Mouse (Mus musculus): ENCODE results near the gene Rdx. TPM values are rescaled to one million over a fixed set of nuclear protein-coding genes. Genes with fewer than 3 reads are reported as not detected.

Rdx gene
- total RNA-seq, 1 experiment from 2014 or later = 85.5 TPM

DNA sequence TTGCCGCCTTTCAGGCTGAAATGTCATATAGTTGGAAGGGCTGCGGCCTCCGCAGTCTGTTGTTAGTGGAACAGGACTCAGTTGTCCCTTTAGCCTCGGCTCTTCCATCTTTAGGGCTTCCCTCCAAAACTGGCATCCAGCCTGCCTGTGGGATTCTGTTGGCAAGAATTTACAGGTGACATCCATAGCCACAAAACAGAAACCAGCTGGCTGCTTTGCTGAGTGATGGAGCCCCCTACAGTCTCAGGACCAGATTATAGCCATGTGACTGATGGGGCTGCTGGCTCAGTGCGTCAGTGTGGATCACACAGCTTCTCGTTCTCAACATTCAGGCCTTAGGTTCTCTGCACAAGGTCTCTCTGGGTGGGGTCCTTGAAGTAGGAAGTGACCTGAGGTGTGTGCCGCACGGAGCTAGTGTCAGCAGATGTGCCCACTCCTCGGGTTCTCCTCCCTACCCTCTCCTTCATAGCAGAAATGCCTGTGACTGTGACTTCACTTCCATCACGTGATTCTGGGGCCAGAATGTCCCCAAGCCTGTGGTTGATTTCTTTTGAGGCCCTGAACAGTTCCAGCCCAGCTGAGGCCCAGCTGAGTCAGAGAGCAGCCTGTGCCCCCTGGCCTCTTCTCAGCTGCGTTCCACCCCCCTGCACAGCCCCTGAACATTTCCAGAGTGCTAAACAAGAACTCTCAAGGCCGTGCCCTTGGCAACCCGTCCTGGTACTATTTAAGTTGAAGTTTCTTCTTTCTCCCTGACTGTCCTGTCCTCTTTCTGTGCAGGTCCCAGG lies 55.3 kb downstream of the Rdx start:
- ATAC-seq (ENCODE audit: extremely low read depth, insufficient number of reproducible peaks, low FRiP score, poor library complexity, severe bottlenecking) = no peak

DNA sequence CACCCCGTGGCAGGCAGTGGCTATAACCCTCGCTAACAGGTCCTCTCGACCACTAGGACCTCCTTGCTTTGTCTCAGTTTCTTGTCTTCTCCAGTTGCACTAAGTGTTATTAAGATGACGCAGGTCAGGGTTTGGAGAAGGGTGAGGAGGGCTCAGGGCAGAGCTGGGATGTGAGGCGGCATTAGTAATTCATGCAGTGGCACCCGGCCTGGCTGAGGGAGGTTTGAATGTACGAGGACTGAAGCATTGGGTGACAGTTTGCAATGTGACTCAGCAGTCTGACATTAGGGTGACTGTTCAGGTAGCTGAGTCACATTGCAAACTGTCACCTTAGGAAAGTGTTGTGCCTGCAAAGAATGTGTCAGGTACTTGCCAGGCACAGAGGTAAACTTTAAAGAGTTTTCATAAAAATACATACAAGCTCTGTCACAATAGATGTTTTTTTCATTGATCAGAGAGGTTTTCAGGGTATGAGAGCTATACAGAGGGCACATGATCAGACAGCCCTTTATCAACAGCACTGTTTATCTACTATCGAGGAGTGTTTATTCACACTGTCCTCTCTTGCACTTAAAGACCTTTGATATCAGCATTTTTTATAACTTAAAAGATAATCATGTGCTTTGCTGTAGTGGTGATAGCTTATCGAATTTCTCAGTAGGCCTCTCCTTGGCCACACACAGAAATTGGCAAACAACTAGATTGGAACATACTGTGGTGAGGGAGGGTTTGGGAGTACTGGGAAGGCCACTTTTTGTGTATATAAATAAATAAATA lies 56.7 kb downstream of the Rdx start:
- ATAC-seq (ENCODE audit: extremely low read depth, insufficient number of reproducible peaks, low FRiP score, poor library complexity, severe bottlenecking) = no peak

DNA sequence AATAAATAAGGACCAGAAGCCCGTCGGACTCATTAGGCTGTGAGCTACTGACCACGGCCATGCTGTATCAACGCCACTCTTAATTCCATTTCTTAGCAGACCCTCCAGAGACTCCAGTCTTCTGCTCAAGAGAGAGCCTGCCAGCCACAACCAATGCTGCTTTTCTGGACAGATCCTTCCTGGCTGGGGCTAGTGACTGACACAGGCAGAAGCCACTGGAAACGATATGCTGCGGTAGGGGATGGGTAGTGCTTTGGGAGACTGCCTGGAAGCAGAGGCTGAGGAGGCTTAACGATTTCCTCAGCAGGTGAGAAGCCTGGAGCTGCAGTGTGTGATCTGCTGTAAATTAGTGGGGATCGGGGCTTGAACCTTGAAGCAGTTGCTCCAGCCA lies 57.2 kb downstream of the Rdx start:
- ATAC-seq (ENCODE audit: extremely low read depth, insufficient number of reproducible peaks, low FRiP score, poor library complexity, severe bottlenecking) = no peak

DNA sequence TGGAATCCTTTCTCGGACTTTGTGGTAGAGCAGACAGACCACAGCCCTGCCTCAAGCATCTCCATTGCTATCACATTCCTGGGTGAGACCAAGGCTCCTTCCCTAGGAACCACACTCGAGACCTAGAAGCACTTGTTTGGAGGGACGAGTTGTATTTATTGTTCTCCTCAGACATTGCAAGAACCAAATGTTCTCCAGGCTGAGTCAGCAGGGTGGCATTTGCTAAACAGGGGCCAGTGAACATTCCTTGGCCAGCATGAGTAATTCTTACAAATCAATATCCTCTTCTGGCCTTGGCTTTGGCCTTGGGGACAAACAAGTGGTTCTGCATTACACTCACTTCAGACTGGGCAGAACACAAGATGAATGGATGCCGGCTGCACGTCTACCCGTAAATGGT lies 58.5 kb downstream of the Rdx start:
- ATAC-seq (ENCODE audit: extremely low read depth, insufficient number of reproducible peaks, low FRiP score, poor library complexity, severe bottlenecking) = no peak

DNA sequence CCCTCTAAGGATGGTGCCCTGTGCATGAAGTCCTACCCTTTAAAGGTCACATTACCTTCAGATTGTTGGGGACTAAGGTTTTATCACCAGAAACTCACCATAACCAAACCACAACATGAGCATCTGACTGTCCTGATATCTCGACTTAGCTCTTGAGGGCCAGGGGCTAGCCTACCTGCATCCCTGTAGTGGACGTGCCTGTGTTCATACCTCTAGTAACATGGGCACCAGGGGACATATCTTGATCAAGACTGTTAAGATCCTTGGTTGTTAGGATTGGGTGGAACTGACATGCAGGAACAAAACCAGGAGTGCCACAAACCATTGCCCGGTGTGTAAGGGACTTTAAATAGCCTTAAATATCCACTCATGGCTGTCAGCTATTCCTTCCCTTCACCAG lies 60.2 kb downstream of the Rdx start:
- ATAC-seq (ENCODE audit: extremely low read depth, insufficient number of reproducible peaks, low FRiP score, poor library complexity, severe bottlenecking) = no peak

DNA sequence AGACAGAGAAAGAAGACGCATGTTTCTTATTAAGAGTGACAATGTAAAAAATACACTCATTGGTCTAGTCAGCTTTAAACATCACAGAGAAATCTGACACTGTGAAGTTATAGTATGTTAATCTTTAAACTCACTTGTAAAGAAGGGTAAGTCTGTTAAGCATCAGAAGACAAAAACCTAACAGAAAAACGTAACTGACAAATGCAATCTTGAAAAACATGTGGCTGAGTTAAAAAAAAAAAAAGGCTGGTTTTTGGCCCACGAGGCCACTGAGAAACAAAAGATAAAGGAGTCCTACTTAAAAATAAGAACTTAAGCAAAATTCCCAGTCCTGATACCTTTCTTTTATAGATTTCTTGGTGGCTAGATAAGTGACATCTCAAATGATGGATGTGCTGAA lies 63.8 kb downstream of the Rdx start:
- ATAC-seq (ENCODE audit: extremely low read depth, insufficient number of reproducible peaks, low FRiP score, poor library complexity, severe bottlenecking) = no peak

DNA sequence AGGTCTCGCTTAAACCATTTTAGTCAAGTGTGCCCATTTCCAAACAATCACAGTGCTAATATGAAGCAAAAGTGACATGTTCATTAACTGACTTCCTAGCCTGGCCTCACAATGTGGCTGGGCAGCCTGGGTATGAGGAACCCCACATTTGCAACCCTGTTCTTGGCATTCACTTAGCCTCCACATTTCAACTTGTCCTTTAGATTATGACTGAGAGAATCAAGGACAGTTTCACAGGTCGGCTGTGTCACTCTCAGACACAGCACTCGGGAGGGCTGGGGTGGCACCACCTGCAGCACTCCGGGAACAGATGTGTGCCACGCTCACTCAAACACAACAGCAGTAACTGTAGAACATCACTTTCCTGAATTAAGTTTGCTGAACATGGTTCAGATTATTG lies 66.1 kb downstream of the Rdx start:
- ATAC-seq (ENCODE audit: extremely low read depth, insufficient number of reproducible peaks, low FRiP score, poor library complexity, severe bottlenecking) = no peak

DNA sequence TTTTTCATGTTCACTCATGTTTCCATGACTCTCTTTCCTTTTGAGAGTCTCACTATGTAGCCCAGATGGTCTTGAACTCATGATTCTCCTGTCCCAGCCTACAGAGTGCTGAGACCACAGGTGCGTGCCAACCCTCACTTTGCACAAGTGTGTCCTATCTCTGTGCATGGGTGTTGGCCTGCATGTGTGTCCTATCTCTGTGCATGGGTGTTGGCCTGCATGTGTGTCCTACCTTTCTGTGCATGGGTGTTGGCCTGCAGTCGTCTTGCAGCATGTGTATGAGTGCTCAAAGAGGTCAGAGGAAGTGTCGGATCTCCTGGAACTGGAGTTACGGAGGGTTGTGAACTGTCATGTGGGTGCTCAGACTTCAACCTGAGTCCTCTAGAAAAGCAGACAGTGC lies 72.2 kb downstream of the Rdx start:
- no peak for ATAC-seq (ENCODE audit: extremely low read depth, insufficient number of reproducible peaks, low FRiP score, poor library complexity, severe bottlenecking)

DNA sequence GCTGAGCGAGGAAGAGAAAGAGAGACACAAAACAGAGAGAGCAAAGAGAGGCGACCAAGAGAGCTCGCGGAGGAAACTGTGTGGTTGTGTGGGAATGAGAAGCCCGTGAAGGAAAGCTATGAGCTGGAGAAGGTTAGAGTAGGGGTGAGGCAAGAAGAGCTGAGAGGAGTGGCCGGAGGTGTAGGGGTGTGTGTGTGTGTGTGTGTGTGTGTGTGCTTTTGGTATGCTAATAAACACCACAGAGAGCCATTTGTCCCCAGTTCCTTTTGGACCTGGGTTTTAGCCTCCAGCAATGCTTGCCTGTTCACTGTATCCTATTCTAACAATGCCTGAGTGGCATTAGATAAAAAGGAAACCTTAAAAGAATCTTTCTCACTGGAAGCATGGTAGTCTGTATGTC lies 78.3 kb downstream of the Rdx start:
- ATAC-seq (ENCODE audit: extremely low read depth, insufficient number of reproducible peaks, low FRiP score, poor library complexity, severe bottlenecking) = no peak

DNA sequence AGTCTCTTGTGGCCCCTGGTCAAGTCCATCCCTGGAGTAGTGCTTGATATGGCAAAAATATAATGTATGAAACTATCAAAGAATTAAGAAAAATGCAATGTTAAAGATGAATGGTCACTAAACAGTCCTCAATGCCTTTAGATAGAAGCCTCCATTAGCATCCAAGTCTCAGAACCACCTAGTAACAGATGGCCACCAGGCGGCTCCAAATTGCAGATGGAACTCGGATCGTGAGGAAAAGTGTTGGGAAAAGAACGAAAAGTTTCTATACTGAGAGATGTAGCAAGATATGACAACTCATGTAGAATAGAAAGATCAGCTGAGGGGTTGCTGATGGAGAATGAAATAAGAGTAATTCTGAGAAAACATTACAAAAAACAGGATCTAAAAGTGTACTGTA lies 83.4 kb downstream of the Rdx start:
- no peak for ATAC-seq (ENCODE audit: extremely low read depth, insufficient number of reproducible peaks, low FRiP score, poor library complexity, severe bottlenecking)

DNA sequence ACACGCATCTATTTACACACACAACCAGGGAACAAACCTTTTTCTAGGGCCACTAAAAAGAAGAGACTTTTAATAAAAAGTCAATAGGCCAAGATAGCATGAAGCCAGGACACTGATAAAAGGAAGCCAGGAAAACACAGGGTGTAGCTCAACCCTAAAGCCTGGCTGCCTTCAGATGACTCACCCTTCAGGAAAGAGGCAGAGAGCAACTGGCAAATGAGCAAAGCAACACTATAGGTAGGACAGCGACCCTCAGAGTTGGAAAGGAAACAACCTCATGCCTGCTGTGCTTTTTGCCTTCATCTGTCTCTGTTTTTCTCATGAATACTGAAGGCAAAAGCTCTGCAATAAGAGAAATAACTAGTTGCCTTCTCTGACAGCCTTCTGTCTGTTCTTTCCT lies 85.8 kb downstream of the Rdx start:
- no peak for ATAC-seq (ENCODE audit: extremely low read depth, insufficient number of reproducible peaks, low FRiP score, poor library complexity, severe bottlenecking)

Other genes starting within 250 kb of the Rdx start
- gene Fdx1, start 83.6 kb upstream of the Rdx start, total RNA-seq (2017) = 2.6 and 3.2 TPM in 2 replicates
- gene Zc3h12c, start 121.4 kb downstream of the Rdx start, total RNA-seq (2017) = 0.93 and 1.1 TPM in 2 replicates

All from neutrophil, adult 5-6 weeks (primary cell).